Mouse (Mus musculus): Measurements from ENCODE around the gene Epb42. TPM values are rescaled to one million over a fixed set of nuclear protein-coding genes. Genes with fewer than 3 reads are reported as not detected.

Epb42 gene
- total and polyA plus RNA-seq, 3 experiments = not detected

DNA sequence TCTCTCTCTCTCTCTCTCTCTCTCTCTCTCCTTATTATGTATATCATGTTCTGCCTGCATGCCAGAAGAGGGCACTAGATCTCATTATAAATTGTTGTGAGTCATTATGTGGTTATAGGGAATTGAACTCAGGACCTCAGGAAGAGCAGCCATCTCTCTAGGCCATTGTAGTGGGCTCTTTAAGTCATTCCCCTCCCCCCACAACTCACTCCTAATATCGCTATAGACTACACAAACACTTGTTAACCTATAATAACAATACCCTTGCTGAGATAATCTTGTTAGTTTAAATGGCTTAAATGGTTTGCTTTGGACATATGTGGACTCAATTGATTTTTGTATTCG lies 58.2 kb downstream of the Epb42 start:
- no peaks in the 10 kb centered on the region for H3K9me3 ChIP-seq (replicated peaks; ENCODE audit: low read length)
- H3K4me2 ChIP-seq (ENCODE audit: insufficient read depth, low read depth, poor library complexity, severe bottlenecking) = no peak overlapping the region
- H3K27me3 ChIP-seq (replicated peaks) = no peaks in the 10 kb centered on the region
- no peak overlapping the region for H3K4me3 ChIP-seq (replicated peaks in 1 of 3; ENCODE audit: low read depth in 2 of 3, low read length in 2 of 3, poor library complexity in 1 of 3)
- no peak overlapping the region for H3K9ac ChIP-seq (ENCODE audit: insufficient read depth, low read depth)
- H3K4me1 ChIP-seq (ENCODE audit: control insufficient read depth in 1 of 2, insufficient read depth in 2 of 2) = peaks cover 0 to 9% of the 10 kb centered on the region in 2 experiments; a peak in 2 of 4 replicates
- in situ Hi-C loops (cut with MboI; ENCODE audit: low pct_ligation_motif_present, low pct_unique_long_range_greater_than_20kb, low sequenced_read_pairs) (no loop called here), dilution Hi-C loops (cut with MboI; ENCODE audit: extremely low pct_ligation_motif_present, extremely low pct_unique_long_range_greater_than_20kb, low sequenced_read_pairs) (no loop called here)
- H3K36me3 ChIP-seq (replicated peaks in 1 of 2; ENCODE audit: control insufficient read depth in 1 of 2, insufficient read depth in 1 of 2, low read length in 1 of 2) = peaks cover 0 to 2% of the 10 kb centered on the region in 2 experiments
- TF ChIP-seq RAD21 (IDR thresholded peaks at IDR 0.05; ENCODE audit: low read depth, low read length) (no peak; the same call in 1 of the 2 replicates), CTCF (conservative IDR thresholded peaks at IDR 0.05 in 1 of 2, IDR thresholded peaks at IDR 0.05 in 1 of 2; ENCODE audit: low read depth in 2 of 2, low read length in 2 of 2) (peak in 1 of 2 experiments; percentile 40; a peak in 2 of 4 replicates)
- H3K27ac ChIP-seq (ENCODE audit: insufficient read depth, low read depth) = no peak overlapping the region
- H3K79me2 ChIP-seq (replicated peaks; ENCODE audit: control insufficient read depth, extremely low read depth, insufficient read depth, poor library complexity, severe bottlenecking) = peaks cover 5% of the 10 kb centered on the region; the same call in 1 of the 2 replicates
- no peak for DNase-seq (ENCODE audit: extremely low read depth)

DNA sequence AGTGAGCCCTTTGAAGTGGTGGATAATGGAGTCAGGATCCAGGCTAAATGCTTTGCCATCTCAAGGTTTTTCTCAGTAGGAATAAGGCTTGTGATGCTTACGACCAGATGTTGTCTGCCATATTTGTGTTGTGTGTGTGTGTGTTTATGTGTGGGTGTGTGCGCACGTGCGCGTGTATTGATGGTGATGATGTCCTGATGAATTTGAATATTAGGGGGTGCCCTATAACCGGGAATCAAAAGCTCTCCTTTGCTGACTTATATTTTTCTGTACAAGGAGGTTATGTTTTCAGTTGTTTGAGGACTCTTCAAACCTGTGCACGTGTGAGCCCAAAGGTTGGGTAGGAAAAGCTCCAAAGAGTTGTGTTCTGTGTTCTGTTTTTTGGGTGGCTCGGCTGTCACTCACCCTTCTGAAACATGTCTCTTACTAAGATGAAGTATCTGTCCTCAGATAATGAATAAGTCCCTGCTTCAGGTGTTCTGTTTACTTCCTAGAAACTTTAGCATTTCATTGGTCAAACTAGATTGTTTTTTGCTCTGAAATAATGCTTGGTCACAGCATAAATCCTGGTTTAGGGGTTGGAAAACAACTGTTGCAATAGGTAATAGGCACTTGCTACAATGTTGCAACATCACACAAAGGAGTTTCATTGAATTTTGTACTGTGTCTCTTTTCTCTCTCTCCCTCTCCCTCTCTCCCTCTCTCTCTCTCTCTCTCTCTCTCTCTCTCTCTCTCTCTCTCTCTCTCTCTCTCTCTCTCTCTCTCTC lies 58.8 kb downstream of the Epb42 start:
- TF ChIP-seq SIN3A (IDR thresholded peaks at IDR 0.05; ENCODE audit: low read length) (0 out of 2 replicates have a peak, but pooled peaks have one; percentile 47), JUN (IDR thresholded peaks at IDR 0.05; ENCODE audit: insufficient read depth, low read depth, low read length) (no peak), MXI1 (IDR thresholded peaks at IDR 0.05; ENCODE audit: low read depth, low read length) (peak; percentile 37; the same call in 1 of the 2 replicates), USF2 (conservative IDR thresholded peaks at IDR 0.05; ENCODE audit: low read depth, low read length) (no peak), BHLHE40 (IDR thresholded peaks at IDR 0.05; ENCODE audit: low read depth, low read length) (peak; percentile 91), GABPA (IDR thresholded peaks at IDR 0.05; ENCODE audit: insufficient replicate concordance, low read depth, low read length) (no peak), MAX (IDR thresholded peaks at IDR 0.05; ENCODE audit: low read length) (peak; percentile 54), USF1 (IDR thresholded peaks at IDR 0.05; ENCODE audit: low read depth, low read length) (no peak), MAFK (IDR thresholded peaks at IDR 0.05; ENCODE audit: insufficient replicate concordance, low read length) (no peak)
- Histone ChIP-seq H3K4me2 (ENCODE audit: insufficient read depth, low read depth, poor library complexity, severe bottlenecking) (peak overlapping the region; percentile 95), H3K4me1 (ENCODE audit: control insufficient read depth in 1 of 2, insufficient read depth in 2 of 2) (peaks cover 0 to 10% of the 10 kb centered on the region in 2 experiments; a peak in 2 of 4 replicates), H3K36me3 (replicated peaks in 1 of 2; ENCODE audit: control insufficient read depth in 1 of 2, insufficient read depth in 1 of 2, low read length in 1 of 2) (peaks cover 0 to 2% of the 10 kb centered on the region in 2 experiments), H3K4me3 (replicated peaks in 1 of 3; ENCODE audit: low read depth in 2 of 3, low read length in 2 of 3, poor library complexity in 1 of 3) (peak overlapping the region; percentile 68 to 78 (median 70)), H3K9ac (ENCODE audit: insufficient read depth, low read depth) (peak overlapping the region; percentile 27), H3K27ac (ENCODE audit: insufficient read depth, low read depth) (peak overlapping the region; percentile 65), H3K27me3 (replicated peaks) (no peaks in the 10 kb centered on the region), H3K79me2 (replicated peaks; ENCODE audit: control insufficient read depth, extremely low read depth, insufficient read depth, poor library complexity, severe bottlenecking) (peaks cover 5% of the 10 kb centered on the region; the same call in 1 of the 2 replicates), H3K9me3 (replicated peaks; ENCODE audit: low read length) (no peaks in the 10 kb centered on the region)
- no peak for DNase-seq (ENCODE audit: extremely low read depth)
- dilution Hi-C loops (cut with MboI; ENCODE audit: extremely low pct_ligation_motif_present, extremely low pct_unique_long_range_greater_than_20kb, low sequenced_read_pairs) = no loop called here
- in situ Hi-C loops (cut with MboI; ENCODE audit: low pct_ligation_motif_present, low pct_unique_long_range_greater_than_20kb, low sequenced_read_pairs) = no loop called here
